Mouse (Mus musculus) kidney, adult 2 months (tissue): ENCODE results near the gene Id2.

Experiments
- CTCF ChIP-seq: fragments of 200-500 bp; conservative IDR thresholded peaks from 2 replicates; pipeline ENCODE4 v1.5.1; 2011; ENCODE audit warnings: low read depth, mild to moderate bottlenecking, control low read depth, low read length, moderate library complexity, mixed read lengths; ENCODE audit not compliant: insufficient read depth, insufficient read length
- POLR2A ChIP-seq: fragments of 200-500 bp; IDR thresholded peaks from one replicate; pipeline ENCODE4 v1.6.1; 2011; ENCODE audit warnings: low read depth, low read length, control low read depth

DNA sequence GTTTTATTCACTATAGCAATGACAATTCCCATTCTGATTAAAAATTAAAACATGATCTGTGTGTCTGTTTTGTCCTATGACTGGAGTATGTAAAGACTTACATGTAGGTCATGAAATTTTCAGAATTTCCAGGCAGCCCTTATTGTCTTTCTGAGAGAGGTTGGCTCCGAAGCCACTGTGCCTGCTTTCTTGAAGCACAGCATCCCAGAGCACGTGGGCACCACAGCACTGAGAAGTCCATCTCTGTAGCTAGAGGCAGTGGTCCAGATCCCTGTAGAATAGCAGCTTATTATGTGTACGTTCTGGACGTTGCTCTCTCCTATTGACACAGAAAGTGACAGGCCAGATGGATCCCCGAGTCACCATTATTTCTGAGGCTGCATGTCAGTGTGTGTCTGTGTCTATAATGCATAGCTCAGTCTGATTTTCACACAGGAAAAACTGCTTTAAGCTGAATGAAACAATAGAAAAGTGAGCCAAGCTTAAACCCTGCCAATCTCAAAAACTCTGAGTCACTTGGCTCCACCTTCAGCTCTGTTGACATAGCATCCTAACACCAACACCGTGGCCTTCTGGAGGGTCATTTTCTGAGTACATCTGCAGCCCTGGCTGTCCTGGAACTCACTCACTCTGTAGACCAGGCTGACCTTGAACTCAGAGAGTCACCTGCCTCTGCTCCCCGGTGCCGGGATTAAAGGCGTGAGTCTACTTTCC, 37.3 kb downstream of the Id2 start:
- TF ChIP-seq POLR2A (no peak), CTCF (no peak)
